Mouse (Mus musculus): ENCODE data around the gene Adgrg1. TPM values are rescaled to one million over a fixed set of nuclear protein-coding genes. Genes with fewer than 3 reads are reported as not detected.

Gene Adgrg1
- total and polyA plus RNA-seq, 2 experiments from 2014 or later: 101 to 188 TPM

DNA sequence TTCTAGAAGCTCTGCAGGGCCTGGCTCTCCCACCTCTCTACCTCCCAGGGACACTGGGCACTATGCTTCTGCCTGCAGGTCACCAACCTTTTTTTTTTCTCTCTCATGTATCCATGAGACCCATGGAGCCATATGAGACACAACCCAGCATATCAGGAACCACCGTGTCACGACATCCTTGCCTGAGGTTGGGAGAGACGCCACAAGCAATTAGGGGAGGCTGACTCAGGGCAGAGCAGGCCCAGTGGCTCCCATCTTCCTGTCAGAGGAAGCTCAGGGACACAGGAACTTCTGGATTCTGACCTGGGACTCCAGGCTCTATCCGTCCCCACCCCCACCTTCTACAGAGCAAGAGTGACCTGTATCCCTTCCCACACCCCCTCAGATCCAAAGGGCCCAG is 41.3 kb downstream of the Adgrg1 start:
- Histone ChIP-seq H3K27ac (ENCODE audit: low read depth, low read length) (no peak overlapping the region), H3K4me2 (ENCODE audit: low read depth) (no peak overlapping the region), H3K4me1 (ENCODE audit: insufficient read depth) (no peaks in the 10 kb centered on the region), H3K36me3 (ENCODE audit: insufficient read depth) (peaks cover 51% of the 10 kb centered on the region), H3K9ac (no peak overlapping the region), H3K9me3 (ENCODE audit: low read length) (no peaks in the 10 kb centered on the region), H3K27me3 (ENCODE audit: insufficient read depth, low read length) (no peaks in the 10 kb centered on the region), H3K4me3 (ENCODE audit: low read depth, low read length) (no peak overlapping the region)
- WGBS: 79% methylated on average over 4 of the region's 4 CpGs
- no peak for TF ChIP-seq CTCF (IDR thresholded peaks at IDR 0.05; ENCODE audit: low read depth)
- ATAC-seq (no peak), DNase-seq (no peak)

DNA sequence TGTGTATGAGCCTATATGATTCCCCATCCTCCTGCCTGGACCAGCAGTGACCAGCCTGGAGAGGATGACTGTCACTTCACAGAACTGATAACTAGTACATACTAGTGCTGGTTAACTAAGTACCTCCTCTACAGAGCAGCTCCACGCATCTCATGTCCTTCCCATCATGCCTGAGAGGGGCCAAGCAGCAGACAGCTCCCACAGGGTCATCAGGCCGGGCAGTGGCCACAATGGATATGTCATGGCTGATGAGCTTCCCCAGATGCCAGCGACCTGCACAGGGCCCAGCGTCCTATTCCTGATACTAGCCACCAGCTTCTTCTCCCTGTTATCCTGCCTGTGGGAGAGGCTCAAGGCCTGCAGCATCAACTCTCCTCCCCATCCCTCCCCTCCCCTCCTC is 42.1 kb downstream of the Adgrg1 start:
- 70% methylated on average over 4 of the region's 4 CpGs for WGBS
- no peak for ATAC-seq
- Histone ChIP-seq H3K27me3 (ENCODE audit: insufficient read depth, low read length) (no peaks in the 10 kb centered on the region), H3K4me1 (ENCODE audit: insufficient read depth) (no peaks in the 10 kb centered on the region), H3K9me3 (ENCODE audit: low read length) (no peaks in the 10 kb centered on the region), H3K4me2 (ENCODE audit: low read depth) (no peak overlapping the region), H3K4me3 (ENCODE audit: low read depth, low read length) (no peak overlapping the region), H3K9ac (no peak overlapping the region), H3K27ac (ENCODE audit: low read depth, low read length) (no peak overlapping the region), H3K36me3 (ENCODE audit: insufficient read depth) (peaks cover 42% of the 10 kb centered on the region)
- TF ChIP-seq CTCF (IDR thresholded peaks at IDR 0.05; ENCODE audit: low read depth): no peak
- no peak for DNase-seq

DNA sequence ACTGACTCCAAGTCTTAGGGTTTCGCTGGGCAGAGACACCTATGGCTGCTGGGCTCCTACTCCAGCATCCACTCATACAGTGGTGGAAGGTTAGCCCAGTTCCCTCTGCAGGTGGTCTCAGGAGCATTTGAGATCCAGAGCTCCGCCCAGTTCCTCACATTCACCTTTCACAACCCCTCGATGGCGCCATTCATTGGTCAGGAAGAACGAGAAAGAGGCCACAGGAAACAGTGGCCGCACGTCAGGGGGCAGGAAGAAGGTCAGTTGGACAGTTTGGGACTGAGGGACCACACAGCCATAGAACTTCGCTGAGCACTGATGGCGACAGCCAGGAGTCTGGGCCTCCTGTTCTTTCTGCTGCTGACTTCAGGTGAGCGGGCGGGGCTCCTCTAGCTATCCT is 42.9 kb downstream of the Adgrg1 start, which contains the start of gene Adgrg3:
TSS of gene Adgrg3 (plus strand) at position 242 of the 400 bp plus-strand sequence.
- Histone ChIP-seq H3K36me3 (ENCODE audit: insufficient read depth) (peaks cover 35% of the 10 kb centered on the region), H3K27me3 (ENCODE audit: insufficient read depth, low read length) (no peaks in the 10 kb centered on the region), H3K4me3 (ENCODE audit: low read depth, low read length) (no peak within 1 kb of the TSS), H3K9ac (no peak within 1 kb of the TSS), H3K4me2 (ENCODE audit: low read depth) (no peak within 1 kb of the TSS), H3K9me3 (ENCODE audit: low read length) (no peaks in the 10 kb centered on the region), H3K27ac (ENCODE audit: low read depth, low read length) (no peak within 1 kb of the TSS), H3K4me1 (ENCODE audit: insufficient read depth) (no peaks in the 10 kb centered on the region)
- DNase-seq: no peak
- 85% methylated on average over 11 of the region's 11 CpGs for WGBS
- no peak for ATAC-seq
- no peak for TF ChIP-seq CTCF (IDR thresholded peaks at IDR 0.05; ENCODE audit: low read depth)

DNA sequence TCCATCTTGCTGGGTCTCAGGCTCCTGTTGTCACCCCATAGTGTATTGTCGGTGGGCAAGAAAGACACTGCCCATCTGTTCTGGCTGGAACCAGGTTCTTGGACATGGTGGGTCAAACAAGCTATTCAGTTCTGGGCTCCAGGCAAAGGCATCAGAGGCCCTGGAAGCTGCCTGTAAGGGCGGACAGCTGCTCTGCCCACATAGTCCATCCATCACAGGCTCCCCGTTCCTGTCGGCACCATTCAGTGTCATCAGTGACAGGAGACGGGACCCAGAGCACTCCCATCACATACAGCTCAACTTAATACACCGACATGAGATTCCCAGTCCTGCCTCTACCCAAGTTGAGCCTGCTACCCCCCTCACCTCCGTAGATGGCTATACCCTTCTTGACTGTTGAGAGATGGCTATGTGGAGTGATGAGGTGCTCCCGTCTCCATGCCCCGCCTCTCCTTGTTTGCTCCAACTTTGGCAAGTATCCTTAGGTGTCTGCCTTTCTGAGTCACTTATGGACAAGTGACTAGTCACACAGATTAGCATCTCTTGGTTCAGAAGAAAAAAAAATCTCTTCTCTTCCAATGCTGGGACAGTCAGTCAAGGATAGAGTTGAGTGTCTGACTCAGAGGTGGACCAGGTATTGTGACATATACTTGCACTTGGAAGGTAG is 43.6 kb downstream of the Adgrg1 start:
- Histone ChIP-seq H3K9ac (no peak overlapping the region), H3K4me2 (ENCODE audit: low read depth) (no peak overlapping the region), H3K27ac (ENCODE audit: low read depth, low read length) (no peak overlapping the region), H3K27me3 (ENCODE audit: insufficient read depth, low read length) (no peaks in the 10 kb centered on the region), H3K36me3 (ENCODE audit: insufficient read depth) (peaks cover 28% of the 10 kb centered on the region), H3K4me1 (ENCODE audit: insufficient read depth) (no peaks in the 10 kb centered on the region), H3K4me3 (ENCODE audit: low read depth, low read length) (no peak overlapping the region), H3K9me3 (ENCODE audit: low read length) (no peaks in the 10 kb centered on the region)
- 90% methylated on average over 9 of the region's 9 CpGs for WGBS
- no peak for TF ChIP-seq CTCF (IDR thresholded peaks at IDR 0.05; ENCODE audit: low read depth)
- ATAC-seq (no peak), DNase-seq (no peak)

DNA sequence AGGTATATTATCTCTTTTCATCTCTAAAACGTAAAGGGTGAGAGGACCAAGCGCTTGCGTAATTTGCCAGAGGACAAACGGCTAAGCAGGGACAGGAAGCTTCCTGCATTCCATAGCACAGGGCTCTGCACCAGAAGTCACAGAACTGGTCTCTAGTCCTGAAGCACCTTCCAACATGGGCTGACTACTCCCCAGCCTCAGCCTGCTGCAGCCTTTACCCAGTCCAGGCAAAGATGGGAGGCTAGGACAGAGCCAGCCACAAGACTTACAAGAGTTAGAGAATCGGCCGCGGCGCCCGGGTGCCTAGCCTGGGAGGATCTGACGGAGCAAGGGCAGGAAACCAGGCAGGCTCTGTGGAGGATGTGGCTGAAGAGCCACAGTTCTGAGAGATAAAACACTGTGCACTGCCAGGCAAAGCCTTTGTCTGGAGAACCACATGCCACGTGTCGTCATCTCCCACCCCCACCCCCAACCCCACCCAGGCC is 45.8 kb downstream of the Adgrg1 start:
- no peak for ATAC-seq
- H3K9ac ChIP-seq: no peak overlapping the region
- H3K4me2 ChIP-seq (ENCODE audit: low read depth): no peak overlapping the region
- no peak overlapping the region for H3K27ac ChIP-seq (ENCODE audit: low read depth, low read length)
- H3K36me3 ChIP-seq (ENCODE audit: insufficient read depth): peaks cover 7% of the 10 kb centered on the region; the same call in 1 of the 2 replicates
- H3K4me1 ChIP-seq (ENCODE audit: insufficient read depth): no peaks in the 10 kb centered on the region
- 73% methylated on average over 12 of the region's 12 CpGs for WGBS
- no peak overlapping the region for H3K4me3 ChIP-seq (ENCODE audit: low read depth, low read length)
- no peaks in the 10 kb centered on the region for H3K9me3 ChIP-seq (ENCODE audit: low read length)
- H3K27me3 ChIP-seq (ENCODE audit: insufficient read depth, low read length): no peaks in the 10 kb centered on the region
- DNase-seq: no peak
- no peak for TF ChIP-seq CTCF (IDR thresholded peaks at IDR 0.05; ENCODE audit: low read depth)

DNA sequence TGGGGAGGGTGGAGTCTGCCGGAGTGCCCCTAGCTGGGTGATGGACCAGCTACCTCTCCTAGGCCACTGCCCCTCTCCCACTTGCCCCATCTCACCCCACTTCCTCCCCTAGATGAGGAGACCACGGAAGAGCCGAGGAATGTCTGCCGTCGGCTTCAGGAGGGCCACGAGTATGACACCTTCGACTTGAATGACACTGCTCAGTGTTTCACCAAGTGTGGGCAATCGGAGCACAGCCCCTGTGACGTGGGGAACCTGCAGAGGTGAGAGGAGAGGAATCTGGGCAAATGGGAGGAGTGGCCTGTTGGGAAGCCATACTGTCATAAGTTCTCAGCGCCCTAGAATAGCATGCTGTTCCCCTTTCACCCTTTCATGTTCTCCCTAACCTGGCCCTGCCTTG is 46.3 kb downstream of the Adgrg1 start:
- peaks cover 3% of the 10 kb centered on the region; the same call in 1 of the 2 replicates for H3K36me3 ChIP-seq (ENCODE audit: insufficient read depth)
- H3K9ac ChIP-seq: no peak overlapping the region
- no peaks in the 10 kb centered on the region for H3K27me3 ChIP-seq (ENCODE audit: insufficient read depth, low read length)
- ATAC-seq (no peak), DNase-seq (no peak)
- H3K27ac ChIP-seq (ENCODE audit: low read depth, low read length): no peak overlapping the region
- H3K4me3 ChIP-seq (ENCODE audit: low read depth, low read length): no peak overlapping the region
- WGBS: 86% methylated on average over 10 of the region's 10 CpGs
- TF ChIP-seq CTCF (IDR thresholded peaks at IDR 0.05; ENCODE audit: low read depth): no peak
- no peak overlapping the region for H3K4me2 ChIP-seq (ENCODE audit: low read depth)
- H3K4me1 ChIP-seq (ENCODE audit: insufficient read depth): no peaks in the 10 kb centered on the region
- no peaks in the 10 kb centered on the region for H3K9me3 ChIP-seq (ENCODE audit: low read length)

DNA sequence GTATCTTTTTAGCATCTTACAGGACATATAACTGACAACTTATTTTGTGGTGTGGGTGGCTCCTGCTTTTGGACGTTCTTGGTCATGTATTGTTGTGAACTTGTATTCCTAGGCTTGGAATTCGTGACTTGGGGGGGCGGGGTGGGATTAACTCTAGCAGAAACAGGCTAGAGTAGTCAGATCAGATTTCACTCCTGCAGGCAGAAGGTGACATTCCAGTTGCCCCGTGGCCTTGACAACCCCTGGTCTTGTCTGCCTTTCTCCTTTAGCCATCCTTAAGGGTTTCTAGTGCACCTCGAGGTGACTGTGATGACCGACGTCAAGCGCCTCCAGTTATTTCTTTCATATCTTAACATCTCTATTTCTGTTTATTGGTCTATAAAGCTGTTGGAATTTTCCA is 48.6 kb downstream of the Adgrg1 start:
- H3K4me3 ChIP-seq (ENCODE audit: low read depth, low read length): no peak overlapping the region
- DNase-seq (no peak), ATAC-seq (no peak)
- no peak overlapping the region for H3K27ac ChIP-seq (ENCODE audit: low read depth, low read length)
- H3K4me1 ChIP-seq (ENCODE audit: insufficient read depth): no peaks in the 10 kb centered on the region
- 20% methylated on average over 8 of the region's 8 CpGs for WGBS
- no peak overlapping the region for H3K9ac ChIP-seq
- no peak for TF ChIP-seq CTCF (IDR thresholded peaks at IDR 0.05; ENCODE audit: low read depth)
- no peaks in the 10 kb centered on the region for H3K9me3 ChIP-seq (ENCODE audit: low read length)
- H3K4me2 ChIP-seq (ENCODE audit: low read depth): no peak overlapping the region
- no peaks in the 10 kb centered on the region for H3K36me3 ChIP-seq (ENCODE audit: insufficient read depth)
- H3K27me3 ChIP-seq (ENCODE audit: insufficient read depth, low read length): no peaks in the 10 kb centered on the region
